Mouse (Mus musculus): ENCODE results near the gene Fggy. TPM values are rescaled to one million over a fixed set of nuclear protein-coding genes. Genes with fewer than 3 reads are reported as not detected.

Fggy gene
- polyA plus RNA-seq, 1 experiment = 2.7 TPM

DNA sequence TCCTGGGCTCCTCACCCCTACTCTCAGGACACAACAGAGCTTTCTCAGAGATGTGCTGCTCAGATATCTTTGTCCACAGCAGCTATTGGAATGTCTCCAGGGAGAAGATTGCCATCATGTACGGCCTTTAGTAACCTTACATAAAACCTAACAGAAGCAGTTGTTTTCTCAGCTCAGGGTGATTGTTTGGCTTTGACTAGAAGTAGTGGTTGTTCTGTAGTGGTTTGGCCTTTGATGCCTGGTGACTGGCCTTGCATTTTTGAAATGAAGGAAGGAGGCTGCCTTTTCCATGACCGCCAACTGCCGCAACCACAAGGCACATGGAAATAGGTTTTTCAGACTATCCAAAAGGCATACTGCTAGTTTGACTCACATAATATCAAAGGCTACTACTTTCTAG is 63.7 kb downstream of the Fggy start:
- no peak for TF ChIP-seq CTCF (IDR thresholded peaks at IDR 0.05; ENCODE audit: extremely low read depth, insufficient read depth, insufficient read length, insufficient replicate concordance)
- TF ChIP-seq POLR2A (IDR thresholded peaks at IDR 0.05; ENCODE audit: low read depth, low read length) = no peak
- no peaks in the 10 kb centered on the region for H3K36me3 ChIP-seq (ENCODE audit: control insufficient read depth, insufficient read depth, low read length)
- no peaks in the 10 kb centered on the region for H3K27me3 ChIP-seq (ENCODE audit: control insufficient read depth, insufficient read depth, low read length)
- DNase-seq (ENCODE audit: low read depth in 1 of 2, low spot score in 2 of 2) = no peak
- WGBS = 88% methylated on average over 3 of the region's 3 CpGs
- no peak overlapping the region for H3K4me3 ChIP-seq (ENCODE audit: extremely low read depth, insufficient read depth, insufficient read length)
- H3K4me1 ChIP-seq (ENCODE audit: control insufficient read depth, insufficient read depth, insufficient read length) = peaks cover 3% of the 10 kb centered on the region; the same call in 1 of the 2 replicates
- H3K27ac ChIP-seq (ENCODE audit: insufficient read depth, low read length) = no peak overlapping the region

- 46% methylated on average over 3 of the region's 3 CpGs for WGBS
- no peaks in the 10 kb centered on the region for H3K36me3 ChIP-seq (ENCODE audit: control insufficient read depth, insufficient read depth, low read length)
- DNase-seq (ENCODE audit: low read depth in 1 of 2, low spot score in 2 of 2) = no peak
- H3K27me3 ChIP-seq (ENCODE audit: control insufficient read depth, insufficient read depth, low read length) = no peaks in the 10 kb centered on the region
- no peak overlapping the region for H3K27ac ChIP-seq (ENCODE audit: insufficient read depth, low read length)
- peaks cover 3% of the 10 kb centered on the region; the same call in 1 of the 2 replicates for H3K4me1 ChIP-seq (ENCODE audit: control insufficient read depth, insufficient read depth, insufficient read length)
- TF ChIP-seq CTCF (IDR thresholded peaks at IDR 0.05; ENCODE audit: extremely low read depth, insufficient read depth, insufficient read length, insufficient replicate concordance) = no peak
- no peak for TF ChIP-seq POLR2A (IDR thresholded peaks at IDR 0.05; ENCODE audit: low read depth, low read length)
- no peak overlapping the region for H3K4me3 ChIP-seq (ENCODE audit: extremely low read depth, insufficient read depth, insufficient read length)
These were observed 67.4 kb downstream of the Fggy start for GRCm38 (mm10) chr4:95624696-95625095.

- no peak for DNase-seq (ENCODE audit: low read depth in 1 of 2, low spot score in 2 of 2)
- peaks cover 3% of the 10 kb centered on the region; the same call in 1 of the 2 replicates for H3K4me1 ChIP-seq (ENCODE audit: control insufficient read depth, insufficient read depth, insufficient read length)
- no peak for TF ChIP-seq CTCF (IDR thresholded peaks at IDR 0.05; ENCODE audit: extremely low read depth, insufficient read depth, insufficient read length, insufficient replicate concordance)
- no peak for TF ChIP-seq POLR2A (IDR thresholded peaks at IDR 0.05; ENCODE audit: low read depth, low read length)
- no peaks in the 10 kb centered on the region for H3K27me3 ChIP-seq (ENCODE audit: control insufficient read depth, insufficient read depth, low read length)
- no peaks in the 10 kb centered on the region for H3K36me3 ChIP-seq (ENCODE audit: control insufficient read depth, insufficient read depth, low read length)
- no peak overlapping the region for H3K4me3 ChIP-seq (ENCODE audit: extremely low read depth, insufficient read depth, insufficient read length)
- WGBS = 88% methylated on average over 4 of the region's 4 CpGs
- H3K27ac ChIP-seq (ENCODE audit: insufficient read depth, low read length) = no peak overlapping the region
These were observed 68.3 kb downstream of the Fggy start for GRCm38 (mm10) chr4:95625651-95626050.

DNA sequence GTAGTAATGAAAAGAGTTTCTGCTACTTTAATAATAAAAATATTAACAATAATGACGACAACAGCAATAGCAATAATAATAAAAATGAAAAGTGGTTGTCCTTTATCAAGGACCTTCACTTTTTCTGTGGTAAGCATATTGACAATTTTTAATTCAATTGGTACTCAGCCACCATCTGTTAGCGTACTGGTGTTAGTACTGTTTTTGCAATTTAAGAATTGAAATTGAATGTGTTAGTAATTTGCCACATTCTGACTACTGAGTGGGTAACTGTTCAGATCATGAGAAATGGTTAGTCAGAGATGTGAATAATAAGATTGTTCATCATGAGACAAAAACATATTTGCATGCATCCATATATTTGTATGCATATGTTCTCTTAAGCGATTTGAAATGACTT is 68.9 kb downstream of the Fggy start:
- Histone ChIP-seq H3K4me1 (ENCODE audit: control insufficient read depth, insufficient read depth, insufficient read length) (peaks cover 3% of the 10 kb centered on the region; the same call in 1 of the 2 replicates), H3K4me3 (ENCODE audit: extremely low read depth, insufficient read depth, insufficient read length) (no peak overlapping the region), H3K27me3 (ENCODE audit: control insufficient read depth, insufficient read depth, low read length) (no peaks in the 10 kb centered on the region), H3K27ac (ENCODE audit: insufficient read depth, low read length) (no peak overlapping the region), H3K36me3 (ENCODE audit: control insufficient read depth, insufficient read depth, low read length) (no peaks in the 10 kb centered on the region)
- 94% methylated on average over 3 of the region's 3 CpGs for WGBS
- no peak for DNase-seq (ENCODE audit: low read depth in 1 of 2, low spot score in 2 of 2)
- no peak for TF ChIP-seq POLR2A (IDR thresholded peaks at IDR 0.05; ENCODE audit: low read depth, low read length)
- TF ChIP-seq CTCF (IDR thresholded peaks at IDR 0.05; ENCODE audit: extremely low read depth, insufficient read depth, insufficient read length, insufficient replicate concordance) = no peak

GRCm38 (mm10) chr4:95634903-95635302 is 77.6 kb downstream of the Fggy start:
- no peak for DNase-seq (ENCODE audit: low read depth in 1 of 2, low spot score in 2 of 2)
- Histone ChIP-seq H3K36me3 (ENCODE audit: control insufficient read depth, insufficient read depth, low read length) (no peaks in the 10 kb centered on the region), H3K27ac (ENCODE audit: insufficient read depth, low read length) (no peak overlapping the region), H3K27me3 (ENCODE audit: control insufficient read depth, insufficient read depth, low read length) (no peaks in the 10 kb centered on the region), H3K4me3 (ENCODE audit: extremely low read depth, insufficient read depth, insufficient read length) (no peak overlapping the region), H3K4me1 (ENCODE audit: control insufficient read depth, insufficient read depth, insufficient read length) (no peaks in the 10 kb centered on the region)
- TF ChIP-seq POLR2A (IDR thresholded peaks at IDR 0.05; ENCODE audit: low read depth, low read length) (no peak), CTCF (IDR thresholded peaks at IDR 0.05; ENCODE audit: extremely low read depth, insufficient read depth, insufficient read length, insufficient replicate concordance) (no peak)
- WGBS = 94% methylated on average over 3 of the region's 3 CpGs

- no peak for DNase-seq (ENCODE audit: low read depth in 1 of 2, low spot score in 2 of 2)
- Histone ChIP-seq H3K4me3 (ENCODE audit: extremely low read depth, insufficient read depth, insufficient read length) (no peak overlapping the region), H3K27me3 (ENCODE audit: control insufficient read depth, insufficient read depth, low read length) (no peaks in the 10 kb centered on the region), H3K4me1 (ENCODE audit: control insufficient read depth, insufficient read depth, insufficient read length) (no peaks in the 10 kb centered on the region), H3K27ac (ENCODE audit: insufficient read depth, low read length) (no peak overlapping the region), H3K36me3 (ENCODE audit: control insufficient read depth, insufficient read depth, low read length) (no peaks in the 10 kb centered on the region)
- TF ChIP-seq CTCF (IDR thresholded peaks at IDR 0.05; ENCODE audit: extremely low read depth, insufficient read depth, insufficient read length, insufficient replicate concordance) (no peak), POLR2A (IDR thresholded peaks at IDR 0.05; ENCODE audit: low read depth, low read length) (no peak)
- WGBS = 68% methylated on average over 7 of the region's 7 CpGs
These were observed 79.8 kb downstream of the Fggy start for GRCm38 (mm10) chr4:95636937-95637749.

DNA sequence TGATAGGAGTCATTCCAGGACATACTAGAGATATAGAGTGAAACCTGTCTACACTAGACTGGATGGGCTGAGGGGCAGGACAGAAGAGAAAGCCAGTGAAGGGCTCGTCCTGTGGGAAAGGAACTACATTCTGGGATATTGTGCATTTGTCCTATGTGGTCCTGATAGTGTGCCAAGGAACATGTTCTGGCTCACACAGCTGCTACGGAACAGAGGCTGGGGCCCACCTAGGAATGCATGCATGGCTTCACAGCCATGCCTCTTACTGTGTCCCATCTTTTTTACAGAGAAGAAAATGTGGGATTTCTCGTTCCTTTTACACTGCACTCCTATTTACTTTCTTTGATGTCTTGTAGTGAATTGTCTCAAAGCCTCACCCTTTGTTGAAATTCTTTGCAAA is 80.8 kb downstream of the Fggy start:
- Histone ChIP-seq H3K27ac (ENCODE audit: insufficient read depth, low read length) (no peak overlapping the region), H3K36me3 (ENCODE audit: control insufficient read depth, insufficient read depth, low read length) (no peaks in the 10 kb centered on the region), H3K4me1 (ENCODE audit: control insufficient read depth, insufficient read depth, insufficient read length) (no peaks in the 10 kb centered on the region), H3K27me3 (ENCODE audit: control insufficient read depth, insufficient read depth, low read length) (no peaks in the 10 kb centered on the region), H3K4me3 (ENCODE audit: extremely low read depth, insufficient read depth, insufficient read length) (no peak overlapping the region)
- TF ChIP-seq CTCF (IDR thresholded peaks at IDR 0.05; ENCODE audit: extremely low read depth, insufficient read depth, insufficient read length, insufficient replicate concordance) = no peak
- no peak for TF ChIP-seq POLR2A (IDR thresholded peaks at IDR 0.05; ENCODE audit: low read depth, low read length)
- WGBS = 85% methylated on average over 3 of the region's 3 CpGs
- no peak for DNase-seq (ENCODE audit: low read depth in 1 of 2, low spot score in 2 of 2)
